Mouse (Mus musculus): ENCODE data around the gene Gatm.

Gene Gatm

DNA sequence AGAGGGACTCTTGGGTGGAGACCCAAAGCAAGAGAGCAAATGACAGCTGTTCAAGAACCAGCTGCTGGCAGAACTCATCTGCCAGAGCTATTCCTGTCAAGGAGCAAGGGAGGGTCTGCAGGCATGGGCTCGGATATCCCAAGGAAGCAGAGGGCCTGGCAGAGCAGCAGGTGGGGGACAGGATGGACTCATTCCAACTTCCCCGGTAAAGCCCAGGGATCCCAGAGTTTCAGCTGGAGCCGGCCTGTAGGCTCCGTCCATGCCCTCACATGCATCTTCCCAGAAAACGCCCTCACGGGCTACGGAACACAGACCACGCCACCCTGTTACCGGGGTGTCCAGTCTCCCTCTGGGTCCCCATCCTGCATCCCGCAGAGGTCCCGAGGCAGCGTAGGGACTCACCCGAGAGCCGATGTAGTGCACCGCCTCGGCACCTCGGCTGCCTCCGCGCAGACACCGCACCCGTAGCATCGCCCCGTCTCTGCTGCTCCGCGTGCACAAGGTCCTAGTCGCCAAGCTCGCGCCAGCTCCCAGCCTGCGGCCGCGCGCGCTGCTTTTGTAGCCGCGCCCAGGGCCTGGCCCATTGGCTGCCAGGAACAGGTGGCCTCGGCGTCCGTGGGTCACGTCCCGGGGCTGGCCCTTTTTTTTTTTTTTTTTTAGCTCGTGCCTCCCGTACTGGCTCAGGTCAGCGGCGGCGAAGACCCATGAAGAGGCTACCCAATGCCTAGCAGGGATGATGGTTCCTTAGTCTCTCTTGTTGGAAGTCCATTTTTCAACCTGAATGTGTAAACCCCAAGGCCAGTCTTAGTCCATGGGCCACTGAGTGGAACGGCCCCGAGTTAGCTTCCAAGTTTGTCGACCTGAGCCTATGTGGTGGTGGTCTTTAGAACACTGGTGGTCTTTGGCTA, at the start of gene Gatm:
Gatm (minus strand) TSS at position 558 of the 908 bp plus-strand sequence.
- peak; percentile 56 to 78 for DNase-seq (ENCODE audit: inconsistent age in 2 of 2, low spot score in 1 of 2)

GRCm38 (mm10) chr2:122659825-122660224, 48.7 kb upstream of the Gatm start:
- DNase-seq (ENCODE audit: inconsistent age in 2 of 2, low spot score in 1 of 2), result peak in 1 of 2 experiments; percentile 44

- no peak for DNase-seq (ENCODE audit: inconsistent age in 2 of 2, low spot score in 1 of 2)
Measured at GRCm38 (mm10) chr2:122657707-122658524, 46.8 kb upstream of the Gatm start.

DNA sequence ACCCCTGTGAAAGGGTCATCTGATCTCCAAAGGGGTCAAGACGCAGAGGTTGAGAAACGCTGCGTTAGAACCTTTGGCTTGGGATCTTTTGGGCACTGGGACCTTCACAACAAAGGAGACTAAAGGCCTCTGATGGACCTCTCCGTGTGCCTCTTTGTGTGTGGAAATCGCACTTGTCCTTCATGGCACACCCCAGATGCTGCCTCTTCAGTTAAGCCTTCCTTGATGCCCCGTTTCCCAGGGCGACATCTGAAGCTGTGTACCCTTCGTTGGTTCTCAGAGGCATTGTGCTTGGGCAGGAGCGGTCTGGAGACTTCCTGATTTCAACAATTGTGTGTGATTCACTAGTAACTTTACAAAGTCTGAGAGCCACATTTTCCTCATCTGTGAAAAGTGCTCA, 45.7 kb upstream of the Gatm start:
- no peak for DNase-seq (ENCODE audit: inconsistent age in 2 of 2, low spot score in 1 of 2)

- peak; percentile 57 to 61 for DNase-seq (ENCODE audit: inconsistent age in 2 of 2, low spot score in 1 of 2)
Measured at GRCm38 (mm10) chr2:122656052-122656451, 44.9 kb upstream of the Gatm start.

GRCm38 (mm10) chr2:122652096-122653084, 41.3 kb upstream of the Gatm start:
- peak; percentile 31 to 66 for DNase-seq (ENCODE audit: inconsistent age in 2 of 2, low spot score in 1 of 2)

DNA sequence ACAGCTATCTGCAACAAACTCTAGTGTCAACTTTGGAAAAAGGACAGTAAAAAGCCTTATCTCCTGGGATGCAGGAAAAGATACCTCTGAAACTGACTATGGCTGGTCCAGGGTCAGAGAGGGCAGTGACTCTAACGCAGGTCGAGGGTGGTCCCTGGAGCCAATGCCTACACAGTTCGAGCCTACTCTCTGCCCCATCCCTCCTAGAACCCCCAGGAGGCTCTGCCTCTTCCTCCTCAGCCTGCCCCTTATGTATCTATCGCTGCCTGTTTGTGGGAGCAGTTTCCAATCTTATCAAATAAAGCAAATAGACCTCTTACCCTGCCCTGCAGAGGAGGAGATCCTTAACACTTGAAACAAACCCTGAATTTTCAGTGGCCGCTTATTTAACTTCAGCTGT, 27.6 kb upstream of the Gatm start:
- DNase-seq (ENCODE audit: inconsistent age in 2 of 2, low spot score in 1 of 2), result no peak

- DNase-seq (ENCODE audit: inconsistent age in 2 of 2, low spot score in 1 of 2), result no peak
Measured at GRCm38 (mm10) chr2:122638029-122638428, 26.9 kb upstream of the Gatm start.

DNA sequence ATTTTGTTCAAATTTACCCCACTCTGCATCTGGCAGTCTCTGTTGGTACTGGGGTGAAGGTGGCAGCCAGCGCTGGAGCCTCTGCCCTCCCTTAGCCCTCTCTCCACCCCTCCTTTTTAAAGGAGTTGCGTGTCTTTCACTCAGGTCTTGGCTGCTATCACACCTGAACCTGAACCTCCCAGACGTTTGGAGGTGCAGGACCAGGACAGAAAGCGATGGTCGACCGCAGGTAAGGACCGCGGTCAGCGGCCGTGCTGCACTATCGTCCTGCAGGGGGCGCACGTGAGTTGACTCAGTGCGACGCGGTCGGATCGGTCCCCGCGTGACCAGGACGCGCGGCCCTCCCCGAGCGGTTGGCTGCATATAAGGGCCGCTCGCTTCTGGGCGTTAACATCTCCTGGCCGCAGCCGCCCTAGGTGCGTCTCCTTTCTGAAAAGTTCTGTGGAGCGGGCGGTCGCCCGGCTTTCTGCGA, 26.5 kb upstream of the Gatm start:
- DNase-seq (ENCODE audit: inconsistent age in 2 of 2, low spot score in 1 of 2), result peak; percentile 73 to 90

DNA sequence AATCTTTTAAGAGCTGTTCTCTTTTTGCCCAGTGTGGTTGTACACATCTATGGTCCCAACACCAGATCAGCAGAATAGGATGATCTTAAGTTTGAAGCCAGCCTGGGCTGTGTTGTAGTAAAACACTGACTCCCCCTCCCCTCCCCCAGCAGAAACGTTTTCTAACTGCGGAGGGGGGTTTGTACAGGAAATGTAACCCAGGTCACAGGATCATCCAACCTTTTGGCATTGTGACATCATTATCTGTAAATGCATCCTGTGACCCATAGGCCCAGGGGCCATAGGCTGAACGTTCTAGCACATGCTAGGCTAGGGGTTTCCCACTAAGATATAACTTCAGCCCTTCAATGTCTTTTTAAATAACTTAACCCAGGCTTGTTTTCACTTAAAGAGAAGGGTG, 25.6 kb upstream of the Gatm start, which contains the start of gene AA467197:
AA467197 (plus strand) TSS at position 301 of the 400 bp plus-strand sequence.
- no peak for DNase-seq (ENCODE audit: inconsistent age in 2 of 2, low spot score in 1 of 2)

GRCm38 (mm10) chr2:122631226-122631801, 20.2 kb upstream of the Gatm start:
- peak; percentile 53 to 83 for DNase-seq (ENCODE audit: inconsistent age in 2 of 2, low spot score in 1 of 2)

- DNase-seq (ENCODE audit: inconsistent age in 2 of 2, low spot score in 1 of 2), result peak; percentile 91 to 96
Measured at GRCm38 (mm10) chr2:122630465-122631225, 19.5 kb upstream of the Gatm start.

DNA sequence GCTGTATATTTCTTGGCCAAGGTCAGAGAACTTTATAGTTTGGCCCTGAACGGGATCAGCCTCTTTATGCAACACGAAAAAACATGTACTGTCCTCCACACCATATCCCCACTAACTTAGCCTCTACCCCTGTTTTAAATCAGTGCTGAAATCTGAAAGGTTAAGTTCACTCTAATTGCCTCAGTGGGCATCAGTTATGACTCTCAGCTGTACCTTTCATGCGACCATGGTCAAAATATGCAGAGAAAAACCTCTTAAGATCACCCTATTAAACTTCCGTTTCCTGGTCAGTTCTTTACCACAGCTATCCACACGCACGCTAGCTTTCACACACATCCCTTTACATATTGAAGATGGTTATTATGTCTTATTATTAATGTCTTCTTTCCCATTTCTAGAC, 18.8 kb upstream of the Gatm start:
- DNase-seq (ENCODE audit: inconsistent age in 2 of 2, low spot score in 1 of 2), result no peak

GRCm38 (mm10) chr2:122628976-122629375, 17.9 kb upstream of the Gatm start:
- DNase-seq (ENCODE audit: inconsistent age in 2 of 2, low spot score in 1 of 2), result peak; percentile 77 to 93

- no peak for DNase-seq (ENCODE audit: inconsistent age in 2 of 2, low spot score in 1 of 2)
Measured at GRCm38 (mm10) chr2:122625930-122626329, 14.8 kb upstream of the Gatm start.

GRCm38 (mm10) chr2:122621337-122622110, 10.4 kb upstream of the Gatm start:
- no peak for DNase-seq (ENCODE audit: inconsistent age in 2 of 2, low spot score in 1 of 2)

DNA sequence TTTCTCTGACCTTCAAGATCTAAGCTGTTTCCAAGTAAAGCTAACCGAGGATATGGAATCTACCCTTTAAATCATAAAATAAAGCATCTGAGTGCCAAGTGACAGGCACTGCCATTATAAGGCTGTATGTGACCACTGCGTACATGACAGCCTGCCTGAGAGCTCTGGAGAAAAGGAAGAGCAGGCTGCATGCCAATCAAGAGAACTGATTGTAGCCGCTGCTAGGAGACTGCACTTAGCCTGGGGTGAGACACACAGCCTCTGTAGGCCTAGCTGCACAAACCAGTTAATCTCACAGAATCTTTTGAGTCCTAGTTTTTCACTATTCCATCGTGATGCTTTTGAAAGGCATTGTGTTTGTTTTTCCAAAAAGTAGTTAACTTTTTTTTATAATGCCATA, 7.6 kb upstream of the Gatm start:
- DNase-seq (ENCODE audit: inconsistent age in 2 of 2, low spot score in 1 of 2), result no peak

DNA sequence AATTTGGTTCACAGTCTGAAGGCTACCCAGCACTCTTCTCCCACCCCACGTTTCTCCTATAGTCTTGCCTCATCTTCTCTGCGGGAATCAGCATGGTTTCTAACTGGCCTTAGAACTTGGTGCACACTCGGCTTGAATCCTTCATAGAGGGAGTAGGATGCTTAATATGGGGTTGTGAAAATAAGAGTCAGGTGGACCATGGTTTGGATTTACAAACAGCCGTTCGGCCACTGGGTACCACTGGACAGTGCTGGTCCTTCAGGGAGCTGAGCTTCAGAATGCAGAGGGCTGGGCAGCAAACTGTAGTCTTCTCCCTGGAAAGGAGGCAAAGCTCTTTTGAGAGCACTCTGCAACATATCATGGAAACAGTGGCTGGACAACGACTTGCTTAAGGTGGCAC, 6.7 kb upstream of the Gatm start:
- no peak for DNase-seq (ENCODE audit: inconsistent age in 2 of 2, low spot score in 1 of 2)

- DNase-seq (ENCODE audit: inconsistent age in 2 of 2, low spot score in 1 of 2), result no peak
Measured at GRCm38 (mm10) chr2:122616237-122616636, 5.1 kb upstream of the Gatm start.
